Mouse (Mus musculus) small intestine, adult 2 months (tissue): ENCODE data around the gene Slc17a7.

ENCODE experiments used
- CTCF ChIP-seq: fragments of 200-500 bp; IDR thresholded peaks from 2 replicates; pipeline ENCODE4 v1.5.1; 2012; ENCODE audit warnings: low read depth, mild to moderate bottlenecking, control low read depth, inconsistent platforms, low read length, moderate library complexity, mixed read lengths; ENCODE audit not compliant: insufficient replicate concordance, insufficient read length; ENCODE audit errors: extremely low read depth
- POLR2A ChIP-seq: fragments of 200-500 bp; IDR thresholded peaks from 2 replicates; pipeline ENCODE4 v1.6.1; 2012; ENCODE audit warnings: low read depth, mild to moderate bottlenecking, control low read depth, inconsistent platforms, low read length, moderate library complexity

DNA sequence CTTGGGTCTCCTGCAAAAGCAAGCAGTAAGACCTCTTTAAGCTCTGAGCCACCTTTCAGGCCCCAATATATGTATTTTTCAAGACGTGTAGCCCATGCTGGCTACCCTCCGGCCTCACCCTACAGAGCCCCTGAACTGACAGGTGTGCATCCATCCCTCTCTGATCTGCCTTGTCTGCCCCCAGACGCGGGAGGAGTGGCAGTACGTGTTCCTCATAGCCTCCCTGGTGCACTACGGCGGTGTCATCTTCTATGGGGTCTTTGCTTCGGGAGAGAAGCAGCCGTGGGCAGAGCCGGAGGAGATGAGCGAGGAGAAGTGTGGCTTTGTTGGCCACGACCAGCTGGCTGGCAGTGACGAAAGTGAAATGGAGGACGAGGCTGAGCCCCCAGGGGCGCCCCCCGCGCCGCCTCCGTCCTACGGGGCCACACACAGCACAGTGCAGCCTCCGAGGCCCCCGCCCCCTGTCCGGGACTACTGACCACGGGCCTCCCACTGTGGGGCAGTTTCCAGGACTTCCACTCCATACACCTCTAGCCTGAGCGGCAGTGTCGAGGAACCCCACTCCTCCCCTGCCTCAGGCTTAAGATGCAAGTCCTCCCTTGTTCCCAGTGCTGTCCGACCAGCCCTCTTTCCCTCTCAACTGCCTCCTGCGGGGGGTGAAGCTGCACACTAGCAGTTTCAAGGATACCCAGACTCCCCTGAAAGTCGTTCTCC is 11.0 kb downstream of the Slc17a7 start:
- TF ChIP-seq POLR2A (no peak), CTCF (no peak)
